Mouse (Mus musculus) bone marrow macrophage, adult 2 months (primary cell): Measurements from ENCODE around the gene Ncbp1.

Source experiments
- CTCF ChIP-seq: IDR thresholded peaks from 2 replicates; pipeline ENCODE4 v1.5.1; 2012; ENCODE audit warnings: low read depth, mild to moderate bottlenecking, low read length, moderate library complexity
- POLR2A ChIP-seq: IDR thresholded peaks from 2 replicates; pipeline ENCODE4 v1.6.1; 2012; ENCODE audit warnings: mild to moderate bottlenecking, low read depth, low read length, borderline replicate concordance

DNA sequence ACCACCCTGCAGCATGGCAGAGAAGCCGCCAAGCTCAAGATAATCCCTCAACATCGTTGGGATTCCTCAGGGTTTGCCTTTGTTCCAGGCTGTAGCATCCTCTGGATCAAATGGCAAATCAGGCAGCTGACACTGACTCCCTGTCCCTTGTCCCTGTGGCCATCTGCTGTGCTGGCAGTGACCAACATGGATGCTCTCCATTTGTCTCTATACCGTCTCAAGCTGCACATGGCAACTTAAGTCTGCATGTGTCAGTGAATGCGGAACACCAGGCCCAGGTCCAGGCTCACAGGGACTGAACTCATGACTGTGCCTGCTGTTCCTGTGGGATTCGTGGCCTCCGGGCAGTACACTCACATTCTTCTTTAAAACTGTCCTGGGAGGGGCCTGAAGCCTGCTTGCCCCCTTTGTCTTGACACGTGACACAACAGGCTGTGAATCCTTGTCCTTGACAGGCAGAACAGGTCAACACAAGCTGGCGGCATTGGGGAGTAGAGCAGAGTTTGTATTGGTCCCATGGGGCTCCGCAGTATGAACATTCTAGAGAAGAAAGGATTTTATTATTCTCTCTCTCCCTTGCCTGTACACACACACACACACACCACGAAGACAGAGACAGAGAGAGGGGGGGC is 21.8 kb upstream of the Ncbp1 start:
- TF ChIP-seq CTCF (no peak), POLR2A (no peak)
